Mouse (Mus musculus) stomach, postnatal 0 days (tissue): ENCODE measurements around the gene Ppp4r3b. TPM values are rescaled to one million over a fixed set of nuclear protein-coding genes. Genes with fewer than 3 reads are reported as not detected.

Experiments
- ATAC-seq: fragments of 200-750 bp; cut with Nextera tagmentation; 2 replicates; pipeline ENCODE4 v1.8.0; 2017; ENCODE audit not compliant: low FRiP score, low TSS enrichment
- DNase-seq: peaks from one replicate; pipeline ENCODE4 v3.0.0-alpha.2; 2016; ENCODE audit warnings: low spot score
- H3K27ac ChIP-seq: fragments of 300-500 bp; sonication (generic); replicated peaks from 2 replicates; pipeline ENCODE4 v1.5.1; 2014; ENCODE audit warnings: mild to moderate bottlenecking, control low read depth
- H3K27me3 ChIP-seq: fragments of 300-500 bp; sonication (generic); 2 replicates; pipeline ENCODE4 v1.6.1; 2014; ENCODE audit warnings: low read length; ENCODE audit not compliant: control insufficient read depth, insufficient read depth
- H3K36me3 ChIP-seq: fragments of 300-500 bp; sonication (generic); 2 replicates; pipeline ENCODE4 v1.6.1; 2014; ENCODE audit warnings: low read length, mixed read lengths; ENCODE audit not compliant: control insufficient read depth, insufficient read depth
- H3K4me1 ChIP-seq: fragments of 300-500 bp; sonication (generic); replicated peaks from 2 replicates; pipeline ENCODE4 v1.6.1; 2014; ENCODE audit warnings: antibody characterized with exemption; ENCODE audit not compliant: control insufficient read depth, insufficient read depth
- H3K4me2 ChIP-seq: fragments of 300-500 bp; sonication (generic); replicated peaks from 2 replicates; pipeline ENCODE4 v1.6.1; 2014; ENCODE audit warnings: low read depth, mild to moderate bottlenecking, control low read depth, moderate library complexity
- H3K4me3 ChIP-seq: fragments of 300-500 bp; sonication (generic); 2 replicates; pipeline ENCODE4 v1.5.1; 2014; ENCODE audit warnings: low read depth, low read length, control low read depth
- H3K9ac ChIP-seq: fragments of 300-500 bp; sonication (generic); 2 replicates; pipeline ENCODE4 v1.6.1; 2014; ENCODE audit warnings: mild to moderate bottlenecking, low read length, control low read depth, mixed read lengths
- H3K9me3 ChIP-seq: fragments of 300-500 bp; sonication (generic); 2 replicates; pipeline ENCODE4 v1.6.1; 2016; ENCODE audit warnings: low read length; ENCODE audit not compliant: control insufficient read depth
- CTCF ChIP-seq: IDR thresholded peaks from 2 replicates; pipeline ENCODE4 v1.5.1; 2016; ENCODE audit warnings: antibody characterized with exemption, low read depth, mild to moderate bottlenecking, moderate library complexity
- EP300 ChIP-seq: optimal IDR thresholded peaks from 2 replicates; pipeline ENCODE3; 2016; ENCODE audit warnings: antibody characterized with exemption
- WGBS: fragments of 180-500 bp; shearing (Covaris S2); extraction: QIAGEN DNeasy Blood & Tissue Kit; methylation state at CpG from one replicate; pipeline ENCODE4 v1.1.7; 2014; 5-methylcytosine and 5-hydroxymethylcytosine counted together
- polyA plus RNA-seq: library from polyadenylated mRNA; unstranded; fragments of >200 nt; fragmentation: Nextera tagmentation; extraction: Ambion mirVana; gene quantifications from 2 replicates; pipeline ENCODE4 v1.2.1, GENCODE M21; 2015

The Ppp4r3b gene
- polyA plus RNA-seq, 1 experiment from 2014 or later: 49.1 TPM

DNA sequence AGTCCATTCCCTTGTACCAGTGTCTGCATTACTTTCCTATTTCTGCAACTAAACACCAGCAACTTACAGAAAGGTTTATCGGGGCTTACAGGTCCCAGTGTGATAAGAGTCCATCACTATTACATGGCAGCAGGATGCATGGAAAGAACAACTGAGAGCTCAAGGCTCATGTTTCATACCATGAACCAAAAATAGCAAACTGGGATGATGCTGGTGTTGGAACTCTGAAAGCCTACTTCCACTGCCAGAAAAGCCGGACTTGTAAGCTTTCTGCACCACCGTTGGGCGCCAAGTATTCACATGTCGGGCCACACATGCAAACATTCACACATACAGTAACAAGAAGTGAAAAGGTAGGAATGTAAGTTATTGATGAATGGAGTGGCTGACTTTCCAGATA is 9.1 kb downstream of the Ppp4r3b start:
- TF ChIP-seq EP300 (no peak), CTCF (no peak)
- DNase-seq (no peak), ATAC-seq (no peak)
- Histone ChIP-seq H3K27me3 (no peaks in the 10 kb centered on the region), H3K9ac (no peak overlapping the region), H3K4me2 (no peak overlapping the region), H3K36me3 (peaks cover 5% of the 10 kb centered on the region), H3K27ac (no peak overlapping the region), H3K4me3 (no peak overlapping the region), H3K9me3 (no peaks in the 10 kb centered on the region), H3K4me1 (no peaks in the 10 kb centered on the region)
- 84% methylated on average over 5 of the region's 5 CpGs for WGBS

DNA sequence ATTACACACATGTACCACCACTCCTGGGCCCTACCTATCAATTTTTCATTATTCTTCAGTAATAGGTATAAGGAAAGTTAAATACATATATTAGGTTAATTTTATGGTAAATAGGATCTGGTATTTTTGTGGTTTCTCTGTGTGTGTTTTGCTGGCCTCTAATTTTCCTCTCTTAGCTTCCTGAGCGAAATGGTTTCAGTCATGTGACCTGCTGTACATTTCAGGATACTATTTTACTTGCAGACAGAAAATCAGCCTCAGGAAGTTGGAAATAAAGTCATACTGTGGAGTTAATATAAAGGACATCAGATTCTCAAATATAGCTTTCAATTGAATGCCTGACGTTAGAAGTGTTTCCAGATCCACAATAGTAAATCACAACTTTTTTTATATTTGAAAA is 16.3 kb downstream of the Ppp4r3b start:
- TF ChIP-seq CTCF (no peak), EP300 (no peak)
- Histone ChIP-seq H3K4me2 (no peak overlapping the region), H3K27me3 (no peaks in the 10 kb centered on the region), H3K27ac (no peak overlapping the region), H3K9ac (no peak overlapping the region), H3K9me3 (no peaks in the 10 kb centered on the region), H3K36me3 (no peaks in the 10 kb centered on the region; the same call in none of the 2 replicates), H3K4me3 (no peak overlapping the region), H3K4me1 (no peaks in the 10 kb centered on the region)
- 79% methylated on average over 2 of the region's 2 CpGs for WGBS
- no peak for DNase-seq
- ATAC-seq: no peak

DNA sequence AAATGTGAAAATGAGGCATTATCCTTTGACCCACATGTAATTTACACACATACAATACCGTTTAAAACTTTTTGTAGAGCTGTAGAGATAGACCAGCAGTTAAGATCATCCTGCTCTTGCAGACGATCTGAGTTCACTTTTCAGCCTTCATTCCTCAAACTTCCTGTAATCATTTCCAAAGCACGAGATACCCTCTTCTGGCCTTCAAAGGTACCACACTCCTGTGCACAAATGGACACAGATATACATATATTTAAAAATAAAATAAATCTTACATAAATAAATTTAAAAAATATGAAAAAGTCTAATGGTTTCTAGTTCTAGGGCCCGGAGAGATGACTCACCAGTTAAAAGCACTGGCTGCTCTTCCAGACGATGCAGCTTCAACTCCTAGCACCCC is 31.0 kb downstream of the Ppp4r3b start:
- WGBS: 79% methylated on average over 5 of the region's 5 CpGs
- DNase-seq: no peak

DNA sequence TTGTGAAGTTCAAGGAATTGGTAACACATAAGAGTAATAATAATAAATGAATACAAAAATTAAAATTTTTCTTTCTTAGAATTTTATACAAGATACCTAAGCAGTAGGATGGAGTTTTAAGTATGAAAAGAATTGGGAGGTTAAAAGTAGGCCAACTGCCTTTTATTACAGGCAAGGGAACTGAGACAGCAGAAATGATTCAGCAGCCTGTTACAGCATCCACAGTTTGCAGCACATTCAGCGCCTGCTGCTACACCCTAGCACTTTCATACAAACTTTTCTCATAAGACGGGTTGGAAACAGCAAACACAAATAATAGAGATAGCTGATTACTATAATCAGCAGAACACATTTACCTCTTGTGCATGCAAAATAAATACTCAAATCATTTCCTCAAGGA is 37.1 kb downstream of the Ppp4r3b start:
- 63% methylated on average over 2 of the region's 2 CpGs for WGBS
- H3K27ac ChIP-seq: no peak overlapping the region
- no peak overlapping the region for H3K4me3 ChIP-seq
- H3K27me3 ChIP-seq: no peaks in the 10 kb centered on the region
- no peak for ATAC-seq
- no peak for DNase-seq
- no peaks in the 10 kb centered on the region for H3K4me1 ChIP-seq
- no peak overlapping the region for H3K9ac ChIP-seq
- TF ChIP-seq EP300 (no peak), CTCF (no peak)
- H3K4me2 ChIP-seq: no peak overlapping the region
- no peaks in the 10 kb centered on the region for H3K9me3 ChIP-seq
- H3K36me3 ChIP-seq: 0 out of 2 replicates have a peak, but pooled peaks cover 5% of the 10 kb centered on the region

More for the DNA sequence above, 31.0 kb downstream of the Ppp4r3b start:
- peak; percentile 50 for TF ChIP-seq CTCF
- no peak for TF ChIP-seq EP300
- no peaks in the 10 kb centered on the region for H3K27me3 ChIP-seq
- ATAC-seq: no peak
- no peak overlapping the region for H3K4me2 ChIP-seq
- no peak overlapping the region for H3K27ac ChIP-seq
- no peak overlapping the region for H3K4me3 ChIP-seq
- no peak overlapping the region for H3K9ac ChIP-seq
- no peaks in the 10 kb centered on the region for H3K4me1 ChIP-seq
- peaks cover 2% of the 10 kb centered on the region; the same call in 1 of the 2 replicates for H3K36me3 ChIP-seq
- no peaks in the 10 kb centered on the region for H3K9me3 ChIP-seq

DNA sequence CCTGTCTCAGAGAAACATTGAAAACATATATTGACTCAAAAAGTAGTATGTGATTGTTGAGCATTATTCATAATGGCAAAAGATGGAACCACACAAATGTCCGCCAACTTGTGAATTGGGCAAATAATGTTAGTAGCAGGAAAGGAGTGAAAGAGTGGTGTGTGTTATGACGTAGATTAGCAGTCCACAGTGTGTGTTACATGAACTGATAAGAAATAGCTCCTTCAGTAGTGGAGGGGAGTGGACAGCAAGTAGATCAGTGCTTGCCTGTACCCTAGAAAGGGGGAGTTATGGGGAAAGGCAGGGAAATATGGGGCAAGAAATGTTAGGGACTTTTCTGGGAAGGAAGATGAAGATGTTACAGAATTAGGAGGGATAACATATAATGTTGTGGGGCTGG is 43.5 kb downstream of the Ppp4r3b start:
- 84% methylated on average over 2 of the region's 2 CpGs for WGBS
- Histone ChIP-seq H3K36me3 (peaks cover 15% of the 10 kb centered on the region; the same call in 1 of the 2 replicates), H3K27ac (no peak overlapping the region), H3K4me3 (no peak overlapping the region), H3K27me3 (no peaks in the 10 kb centered on the region), H3K9me3 (no peaks in the 10 kb centered on the region), H3K4me2 (no peak overlapping the region), H3K9ac (no peak overlapping the region), H3K4me1 (no peaks in the 10 kb centered on the region)
- TF ChIP-seq CTCF (no peak), EP300 (no peak)
- no peak for ATAC-seq
- no peak for DNase-seq

DNA sequence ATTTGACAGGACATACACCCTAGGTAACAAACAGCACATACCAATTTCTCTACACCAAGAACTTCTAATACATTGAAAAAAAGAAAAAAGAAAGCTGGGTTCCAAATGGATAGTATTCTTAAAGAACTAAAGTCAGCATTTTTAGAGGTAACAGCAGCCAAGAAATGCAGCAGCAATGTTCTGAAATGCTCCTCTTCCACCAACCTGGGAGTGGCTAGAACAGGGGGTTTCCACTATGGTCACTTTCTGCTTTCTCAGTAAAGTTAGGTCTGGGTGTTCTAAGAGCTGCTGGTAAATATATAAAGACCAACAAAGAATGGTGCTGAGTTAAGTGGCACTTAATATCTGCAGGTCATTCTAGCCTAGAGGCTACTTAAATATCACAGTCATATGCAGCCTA is 46.4 kb downstream of the Ppp4r3b start:
- ATAC-seq: no peak
- Histone ChIP-seq H3K4me3 (no peak overlapping the region), H3K27me3 (no peaks in the 10 kb centered on the region), H3K9me3 (no peaks in the 10 kb centered on the region), H3K27ac (no peak overlapping the region), H3K4me2 (no peak overlapping the region), H3K4me1 (no peaks in the 10 kb centered on the region), H3K9ac (no peak overlapping the region), H3K36me3 (peaks cover 20% of the 10 kb centered on the region; the same call in 1 of the 2 replicates)
- TF ChIP-seq EP300 (no peak), CTCF (no peak)
- DNase-seq: no peak
